Mouse (Mus musculus): ENCODE results near the gene Adam1a. TPM values are rescaled to one million over a fixed set of nuclear protein-coding genes. Genes with fewer than 3 reads are reported as not detected.
A peak's percentile ranks its signal among the peaks of the same experiment; 100 is the strongest.

The Adam1a gene
- total RNA-seq, 2 experiments from 2014 or later = 1.3 to 2.0 TPM

DNA sequence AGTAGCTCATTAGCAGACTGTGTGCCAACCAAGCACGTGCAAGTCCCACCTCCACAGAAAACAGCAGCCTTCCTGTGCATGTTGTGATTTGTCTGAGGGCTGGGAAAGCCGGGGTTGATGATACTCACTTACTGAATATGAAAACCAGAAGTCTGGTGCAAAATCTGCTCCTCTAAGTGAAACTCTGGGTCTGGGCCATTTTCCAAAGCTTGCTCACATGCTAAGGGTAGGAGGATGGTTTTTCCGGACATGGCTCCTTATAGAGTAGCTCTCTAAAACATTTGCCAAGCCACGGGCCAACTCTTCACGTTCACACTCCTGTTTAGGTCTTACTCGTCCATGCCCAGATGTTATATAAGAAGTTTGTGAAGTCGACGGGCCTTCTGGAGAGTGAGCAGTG is 52.0 kb downstream of the Adam1a start:
- DNase-seq = no peak

GRCm38 (mm10) chr5:121484801-121485200 is 60.5 kb downstream of the Adam1a start:
- no peak for DNase-seq

- DNase-seq = peak; percentile 35 to 69
Observed at GRCm38 (mm10) chr5:121477680-121478079, 67.6 kb downstream of the Adam1a start.

DNA sequence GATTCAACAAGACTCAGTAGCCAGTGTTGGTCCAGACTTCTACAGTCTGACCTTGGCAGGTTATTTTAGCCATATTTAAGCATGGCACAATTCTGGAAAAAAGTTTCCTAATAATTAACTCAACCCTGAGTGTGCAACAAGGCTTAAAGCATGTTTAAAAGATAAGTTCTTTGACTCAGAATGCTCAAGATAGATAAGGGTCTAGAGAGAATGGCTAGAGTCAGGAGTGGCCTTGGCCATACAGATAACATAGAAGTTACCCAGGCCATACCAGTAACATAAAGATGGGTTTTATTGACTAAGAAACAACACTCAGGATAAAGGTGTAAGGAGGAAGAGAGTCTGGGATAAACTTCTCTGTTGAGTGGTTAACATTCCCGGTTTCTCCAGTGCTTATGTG is 69.2 kb downstream of the Adam1a start:
- no peak for DNase-seq

DNA sequence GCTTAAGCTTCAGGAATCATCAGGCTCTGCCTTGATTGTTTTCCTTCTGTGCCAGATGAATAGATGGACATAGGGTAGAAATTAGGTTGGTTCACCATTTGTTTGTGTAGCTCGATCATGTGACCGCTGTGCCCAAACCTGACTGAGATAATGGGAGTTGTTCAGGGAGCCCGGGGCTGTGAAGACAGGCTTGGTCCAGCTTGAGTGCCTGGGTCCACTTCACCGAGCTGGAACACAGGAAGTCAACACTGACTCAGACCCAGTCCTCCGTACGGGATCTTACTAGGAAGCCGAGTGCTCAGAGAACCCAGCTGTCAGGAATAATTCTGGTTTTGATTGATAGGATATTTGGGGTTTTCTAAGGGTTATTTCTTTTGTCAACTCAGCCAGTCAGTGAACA is 70.7 kb downstream of the Adam1a start:
- no peak for DNase-seq

DNA sequence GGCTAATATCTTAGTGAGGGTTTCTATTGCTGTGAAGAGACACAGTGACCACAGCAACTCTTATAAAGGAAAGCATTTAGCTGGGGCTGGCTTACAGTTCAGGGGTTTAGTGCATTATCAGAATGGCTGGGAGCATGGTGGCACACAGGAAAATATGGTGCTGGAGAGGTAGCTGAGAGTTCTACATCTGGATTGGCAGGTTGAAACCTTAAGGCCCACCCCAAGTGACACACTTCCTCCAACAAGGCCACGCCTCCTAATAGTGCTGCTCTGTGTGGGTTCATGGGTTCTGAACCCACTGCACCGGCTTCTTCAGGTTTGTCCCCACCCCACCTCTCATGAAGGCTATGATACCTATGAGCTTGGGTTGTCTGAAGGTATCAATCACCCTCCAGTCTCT is 72.9 kb downstream of the Adam1a start:
- no peak for DNase-seq

DNA sequence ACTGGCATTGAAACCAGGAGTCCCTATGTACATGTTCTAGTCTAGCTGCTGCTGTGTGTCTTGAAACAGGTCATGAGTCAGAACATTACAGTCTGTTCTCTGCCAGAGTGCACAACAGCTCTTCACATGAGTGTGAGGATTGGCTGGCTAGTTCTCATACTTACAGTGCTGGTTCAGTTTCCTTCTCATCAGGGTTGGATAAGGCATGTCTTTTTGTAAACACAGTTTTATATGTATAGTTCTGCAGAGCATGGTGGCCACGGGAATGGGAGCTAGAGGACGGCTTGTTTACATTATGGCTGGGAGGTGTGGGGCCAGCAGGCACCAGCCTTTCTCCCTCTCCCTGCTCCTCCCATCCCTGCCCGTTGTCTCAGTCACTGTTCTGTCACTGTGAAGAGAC is 75.7 kb downstream of the Adam1a start:
- DNase-seq = no peak

Other genes starting within 250 kb of the Adam1a start
- 10 to 100 TPM; 61.2 to 68.8 TPM for gene Trafd1, start 159.8 kb downstream of the Adam1a start, total RNA-seq (2021)
- gene Naa25, start 147.5 kb downstream of the Adam1a start, total RNA-seq (2021) = 10 to 100 TPM; 22.4 to 23.1 TPM
- gene Tmem116, start 93.6 kb downstream of the Adam1a start, total RNA-seq (2021) = 10 to 100 TPM; 12.0 to 14.9 TPM
- 10 to 100 TPM; 68.2 to 68.6 TPM for gene Erp29, start 93.0 kb downstream of the Adam1a start, total RNA-seq (2021)
- not detected for gene Adam1b, start 42.0 kb downstream of the Adam1a start, total RNA-seq (2021)
- gene Gm42878, start within 50 bp of the Adam1a start, total RNA-seq (2021) = not detected
- gene Mapkapk5, start 423 bp upstream of the Adam1a start, total RNA-seq (2021) = 10 to 100 TPM; 81.6 to 84.8 TPM
- gene Aldh2, start 48.3 kb upstream of the Adam1a start, total RNA-seq (2021) = 100 to 1,000 TPM; 347 to 417 TPM
- gene Acad12, start 73.5 kb upstream of the Adam1a start, total RNA-seq (2021) = 10 to 100 TPM; 89.0 to 93.2 TPM
- gene Acad10, start 115.0 kb upstream of the Adam1a start, total RNA-seq (2021) = 10 to 100 TPM; 25.4 to 27.5 TPM
- 10 to 100 TPM; 26.5 to 28.9 TPM for gene Brap, start 115.1 kb upstream of the Adam1a start, total RNA-seq (2021)
- gene Atxn2, start 165.9 kb upstream of the Adam1a start, total RNA-seq (2021) = 100 to 1,000 TPM; 137 to 154 TPM